Mouse (Mus musculus) heart, adult 2 months (tissue): ENCODE measurements around the gene Mrpl12.

Experiments
- CTCF ChIP-seq: fragments of 200-600 bp; IDR thresholded peaks from 2 replicates; pipeline ENCODE4 v1.8.1; 2022; ENCODE audit warnings: antibody characterized with exemption, mild to moderate bottlenecking, moderate library complexity
- EP300 ChIP-seq: fragments of 200-500 bp; IDR thresholded peaks from 2 replicates; pipeline ENCODE4 v1.6.1; 2011; ENCODE audit warnings: low read depth, low read length, control low read depth; ENCODE audit not compliant: insufficient read depth
- POLR2A ChIP-seq: fragments of 200-500 bp; IDR thresholded peaks from 2 replicates; pipeline ENCODE4 v1.6.1; 2011; ENCODE audit warnings: mild to moderate bottlenecking, low read depth, low read length, control low read depth; ENCODE audit not compliant: insufficient read depth

DNA sequence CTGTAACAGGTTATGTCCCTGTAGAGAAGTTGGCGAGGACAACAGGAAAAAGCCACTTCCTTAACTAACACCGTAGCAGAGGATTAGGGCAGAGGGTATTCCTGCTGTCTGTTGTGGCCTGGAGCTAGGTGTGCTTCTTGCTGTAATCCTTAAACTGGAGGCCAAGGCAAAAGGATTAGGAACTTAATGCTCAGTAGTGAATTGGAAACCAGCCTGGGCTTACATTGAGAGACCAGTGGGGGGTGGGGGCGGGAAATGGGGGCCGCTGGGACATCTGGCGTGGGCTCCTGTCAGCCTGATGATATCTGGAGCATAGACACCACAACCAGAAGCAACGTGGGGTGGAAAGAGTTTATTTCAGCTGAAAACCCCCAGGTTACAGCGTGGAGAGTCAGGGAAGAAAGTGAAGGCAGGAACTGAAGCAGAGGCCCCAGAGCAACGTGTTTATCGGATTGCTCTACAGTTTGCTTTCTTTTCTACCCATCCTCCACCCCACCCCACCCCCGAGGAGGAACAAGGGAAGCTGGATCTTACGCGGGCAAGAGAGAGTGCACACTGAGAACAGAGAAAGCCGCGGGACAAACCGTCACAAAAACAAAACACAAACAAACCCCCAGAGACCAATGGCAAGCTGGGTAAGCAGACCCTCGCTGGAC lies 26.1 kb downstream of the Mrpl12 start:
- TF ChIP-seq POLR2A, result no peak
- no peak for TF ChIP-seq CTCF
- TF ChIP-seq EP300, result no peak
